Mouse (Mus musculus): ENCODE measurements around the gene Nprl2. TPM values are rescaled to one million over a fixed set of nuclear protein-coding genes. Genes with fewer than 3 reads are reported as not detected.

The Nprl2 gene
- total and polyA plus RNA-seq, 2 experiments, result 18.5 to 24.8 TPM

DNA sequence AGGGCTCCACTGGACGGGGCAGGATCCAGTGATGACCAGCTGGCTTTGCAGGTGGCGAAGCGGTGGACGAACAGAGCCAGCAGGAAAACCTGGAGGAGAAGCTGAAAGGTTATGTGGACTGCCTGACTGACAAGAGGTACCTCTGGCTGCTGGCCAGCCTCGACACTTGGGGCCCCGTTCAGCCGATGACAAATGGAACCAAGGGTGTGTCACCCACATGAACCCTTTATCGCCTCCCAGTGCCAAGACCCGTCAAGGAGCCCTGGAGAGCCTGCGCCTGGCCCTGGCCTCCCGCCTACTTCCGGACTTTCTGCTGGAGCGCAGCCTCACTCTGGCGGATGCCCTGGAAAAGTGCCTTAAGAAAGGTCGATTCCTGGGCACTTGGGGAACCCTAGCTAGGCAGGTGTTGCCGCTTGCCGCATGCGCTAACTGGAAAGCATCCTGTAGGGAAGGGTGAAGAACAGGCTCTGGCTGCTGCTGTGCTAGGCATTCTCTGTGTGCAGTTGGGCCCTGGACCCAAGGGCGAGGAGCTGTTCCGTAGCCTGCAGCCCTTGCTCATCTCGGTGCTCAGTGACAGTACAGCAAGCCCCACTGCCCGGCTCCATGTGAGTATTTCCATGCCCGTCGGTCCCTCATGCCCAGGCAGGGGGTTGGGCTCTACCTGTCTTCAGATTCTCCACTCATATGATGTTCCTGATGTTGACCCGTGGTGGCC is 48.2 kb downstream of the Nprl2 start:
- Histone ChIP-seq H3K27me3 (ENCODE audit: control insufficient read depth, insufficient read depth, low read length) (no peaks in the 10 kb centered on the region), H3K36me3 (ENCODE audit: control insufficient read depth, insufficient read depth, low read length) (peaks cover 4% of the 10 kb centered on the region; the same call in 1 of the 2 replicates), H3K79me2 (ENCODE audit: control insufficient read depth, insufficient read depth, low read length) (no peaks in the 10 kb centered on the region), H3K4me3 (ENCODE audit: insufficient read depth, low read depth, low read length) (no peak overlapping the region), H3K27ac (replicated peaks; ENCODE audit: insufficient read depth, low read depth, low read length) (peak overlapping the region; percentile 65), H3K4me1 (ENCODE audit: control insufficient read depth, insufficient read depth, low read length) (peaks cover 33% of the 10 kb centered on the region), H3K9ac (ENCODE audit: low read depth, low read length) (peak overlapping the region; percentile 9)
- TF ChIP-seq POLR2A (IDR thresholded peaks at IDR 0.05; ENCODE audit: extremely low read depth, insufficient read depth, low read length) (no peak), CTCF (IDR thresholded peaks at IDR 0.05; ENCODE audit: low read depth, low read length) (no peak)
- 26% methylated on average over 25 of the region's 25 CpGs for WGBS
- no peak for DNase-seq (ENCODE audit: extremely low read depth, low read depth, low spot score)

DNA sequence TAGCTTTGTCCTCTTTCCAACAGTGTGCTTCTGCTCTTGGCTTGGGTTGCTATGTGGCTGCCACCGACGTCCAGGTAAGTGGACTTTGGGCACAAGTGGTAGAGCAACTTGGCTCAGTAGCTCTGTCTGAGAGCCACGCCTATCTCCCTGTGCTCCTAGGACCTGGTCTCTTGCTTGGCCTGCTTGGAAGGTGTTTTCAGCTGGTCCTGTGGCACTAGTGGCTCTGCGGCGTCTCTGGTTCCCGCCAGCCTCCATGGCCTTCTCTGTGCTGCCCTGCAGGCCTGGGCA is 48.7 kb downstream of the Nprl2 start:
- peak overlapping the region; percentile 65 for H3K27ac ChIP-seq (replicated peaks; ENCODE audit: insufficient read depth, low read depth, low read length)
- TF ChIP-seq CTCF (IDR thresholded peaks at IDR 0.05; ENCODE audit: low read depth, low read length), result no peak
- TF ChIP-seq POLR2A (IDR thresholded peaks at IDR 0.05; ENCODE audit: extremely low read depth, insufficient read depth, low read length), result no peak
- no peaks in the 10 kb centered on the region for H3K79me2 ChIP-seq (ENCODE audit: control insufficient read depth, insufficient read depth, low read length)
- H3K36me3 ChIP-seq (ENCODE audit: control insufficient read depth, insufficient read depth, low read length), result peaks cover 4% of the 10 kb centered on the region; the same call in 1 of the 2 replicates
- H3K4me1 ChIP-seq (ENCODE audit: control insufficient read depth, insufficient read depth, low read length), result peaks cover 33% of the 10 kb centered on the region
- peak; percentile 96 for DNase-seq (ENCODE audit: extremely low read depth, low read depth, low spot score)
- no peaks in the 10 kb centered on the region for H3K27me3 ChIP-seq (ENCODE audit: control insufficient read depth, insufficient read depth, low read length)
- WGBS, result 36% methylated on average over 6 of the region's 6 CpGs
- no peak overlapping the region for H3K4me3 ChIP-seq (ENCODE audit: insufficient read depth, low read depth, low read length)
- 0 out of 2 replicates have a peak overlapping the region, but pooled peaks have one; percentile 4 for H3K9ac ChIP-seq (ENCODE audit: low read depth, low read length)

DNA sequence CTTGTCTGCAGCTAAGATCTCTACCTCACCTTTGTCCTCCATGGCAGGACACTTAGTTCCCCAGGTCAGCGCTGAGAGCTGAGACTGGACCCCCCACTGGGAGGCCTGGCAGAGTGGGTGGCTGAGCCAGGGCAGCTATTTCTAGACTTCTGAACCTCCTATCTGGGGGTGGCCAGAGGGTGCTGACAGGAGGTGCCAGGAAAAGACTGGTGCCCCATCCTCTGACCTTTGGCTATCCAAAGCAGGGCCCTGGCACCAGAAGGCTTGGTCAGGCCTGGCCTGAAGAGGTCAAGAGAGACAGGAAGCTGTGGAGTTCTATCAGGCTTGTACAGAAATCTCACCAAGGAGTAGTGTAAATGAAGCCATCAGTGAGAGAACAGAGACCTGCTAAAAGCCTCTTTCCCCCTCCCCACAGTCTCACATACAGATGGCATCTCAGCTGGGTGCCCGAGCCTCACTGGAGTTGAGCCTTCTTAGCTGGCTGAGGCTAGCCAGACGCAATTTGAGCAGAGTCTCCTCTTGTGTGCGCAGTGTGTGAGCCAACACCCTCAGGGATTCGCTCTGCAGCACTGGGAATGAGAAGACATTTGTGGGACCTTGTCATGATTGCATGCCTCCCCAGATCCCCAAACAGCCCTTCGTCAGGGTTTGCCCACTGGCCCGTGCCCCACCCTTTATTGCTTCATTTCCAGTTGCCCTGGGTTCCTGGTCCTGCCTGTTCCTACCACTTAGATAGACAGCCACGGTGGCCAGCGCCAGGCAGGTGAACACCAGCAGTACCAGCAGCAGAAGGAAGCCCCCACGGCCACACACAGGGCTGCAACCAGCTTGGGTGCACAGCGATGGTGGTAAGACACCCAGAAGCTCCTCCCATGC is 51.3 kb downstream of the Nprl2 start:
- 56% methylated on average over 11 of the region's 11 CpGs for WGBS
- H3K4me1 ChIP-seq (ENCODE audit: control insufficient read depth, insufficient read depth, low read length), result peaks cover 36% of the 10 kb centered on the region
- DNase-seq (ENCODE audit: extremely low read depth, low read depth, low spot score), result peak; percentile 84
- H3K36me3 ChIP-seq (ENCODE audit: control insufficient read depth, insufficient read depth, low read length), result peaks cover 4% of the 10 kb centered on the region; the same call in 1 of the 2 replicates
- H3K79me2 ChIP-seq (ENCODE audit: control insufficient read depth, insufficient read depth, low read length), result no peaks in the 10 kb centered on the region
- no peaks in the 10 kb centered on the region for H3K27me3 ChIP-seq (ENCODE audit: control insufficient read depth, insufficient read depth, low read length)
- H3K9ac ChIP-seq (ENCODE audit: low read depth, low read length), result no peak overlapping the region
- TF ChIP-seq CTCF (IDR thresholded peaks at IDR 0.05; ENCODE audit: low read depth, low read length), result no peak
- TF ChIP-seq POLR2A (IDR thresholded peaks at IDR 0.05; ENCODE audit: extremely low read depth, insufficient read depth, low read length), result no peak
- no peak overlapping the region for H3K4me3 ChIP-seq (ENCODE audit: insufficient read depth, low read depth, low read length)
- peak overlapping the region; percentile 61 for H3K27ac ChIP-seq (replicated peaks; ENCODE audit: insufficient read depth, low read depth, low read length)

DNA sequence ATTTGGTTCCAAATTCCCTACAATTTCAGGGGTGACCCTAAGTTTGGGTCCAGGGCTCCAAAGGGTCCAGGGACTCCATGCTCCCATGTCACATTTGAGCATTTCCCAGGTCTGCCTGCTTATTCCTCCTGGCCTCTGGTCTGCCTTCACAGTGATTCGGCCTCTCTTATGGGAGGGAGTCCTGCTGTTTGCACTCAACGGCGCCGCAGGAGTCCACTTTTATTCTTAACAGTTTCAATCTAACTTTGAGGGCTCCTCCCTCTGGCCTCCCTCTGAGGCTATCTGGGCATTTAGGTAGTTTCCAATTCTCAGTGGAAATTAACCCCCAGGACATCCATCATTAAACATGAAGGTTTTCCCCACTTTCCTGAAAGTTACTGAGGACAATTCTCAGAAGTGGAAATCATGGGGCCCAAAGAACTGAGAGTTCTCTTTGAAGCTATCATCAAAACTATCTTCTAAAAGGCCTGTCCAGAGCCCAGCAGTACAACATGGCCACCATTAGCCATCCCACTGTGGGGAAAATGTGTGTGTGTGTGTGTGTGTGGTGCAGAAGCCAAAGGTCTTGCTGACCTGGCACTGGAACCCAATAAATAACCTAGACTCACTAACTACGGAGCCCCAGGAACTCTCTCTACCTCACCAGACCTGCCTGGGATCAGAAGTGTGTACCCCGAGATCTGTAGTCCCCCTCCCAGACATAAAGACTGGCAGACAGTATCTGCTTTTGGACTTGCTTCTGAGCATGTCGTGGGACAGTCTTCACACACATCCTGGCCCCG is 52.4 kb downstream of the Nprl2 start:
- H3K27me3 ChIP-seq (ENCODE audit: control insufficient read depth, insufficient read depth, low read length), result no peaks in the 10 kb centered on the region
- no peak overlapping the region for H3K27ac ChIP-seq (replicated peaks; ENCODE audit: insufficient read depth, low read depth, low read length)
- peaks cover 4% of the 10 kb centered on the region; the same call in 1 of the 2 replicates for H3K36me3 ChIP-seq (ENCODE audit: control insufficient read depth, insufficient read depth, low read length)
- H3K9ac ChIP-seq (ENCODE audit: low read depth, low read length), result no peak overlapping the region
- no peak for TF ChIP-seq CTCF (IDR thresholded peaks at IDR 0.05; ENCODE audit: low read depth, low read length)
- no peak for TF ChIP-seq POLR2A (IDR thresholded peaks at IDR 0.05; ENCODE audit: extremely low read depth, insufficient read depth, low read length)
- DNase-seq (ENCODE audit: extremely low read depth, low read depth, low spot score), result no peak
- H3K4me1 ChIP-seq (ENCODE audit: control insufficient read depth, insufficient read depth, low read length), result peaks cover 30% of the 10 kb centered on the region
- no peaks in the 10 kb centered on the region for H3K79me2 ChIP-seq (ENCODE audit: control insufficient read depth, insufficient read depth, low read length)
- H3K4me3 ChIP-seq (ENCODE audit: insufficient read depth, low read depth, low read length), result no peak overlapping the region
- WGBS, result 83% methylated on average over 8 of the region's 8 CpGs

Other genes starting within 250 kb of the Nprl2 start
- 0.55 and 1.7 TPM in 2 replicates for gene Cish, start 246.2 kb upstream of the Nprl2 start, total RNA-seq (2014; rRNA removed)
- gene Cish, start 246.2 kb upstream of the Nprl2 start, polyA plus RNA-seq (2012; rRNA removed), result 10.1 and 32.8 TPM in 2 replicates
- 14.4 and 18.4 TPM in 2 replicates for gene Hemk1, start 203.9 kb upstream of the Nprl2 start, total RNA-seq (2014; rRNA removed)
- gene Hemk1, start 203.9 kb upstream of the Nprl2 start, polyA plus RNA-seq (2012; rRNA removed), result 19.6 and 28.1 TPM in 2 replicates
- gene 6430571L13Rik, start 201.6 kb upstream of the Nprl2 start, total RNA-seq (2014; rRNA removed), result 0.46 and 0.67 TPM in 2 replicates
- gene 6430571L13Rik, start 201.6 kb upstream of the Nprl2 start, polyA plus RNA-seq (2012; rRNA removed), result 1.2 and 1.6 TPM in 2 replicates
- not detected in 2 replicates for gene Cacna2d2, start 142.6 kb upstream of the Nprl2 start, total RNA-seq (2014; rRNA removed)
- not detected in 2 replicates for gene Cacna2d2, start 142.6 kb upstream of the Nprl2 start, polyA plus RNA-seq (2012; rRNA removed)
- 10.9 and 14.0 TPM in 2 replicates for gene Tmem115, start 8.3 kb upstream of the Nprl2 start, total RNA-seq (2014; rRNA removed)
- gene Tmem115, start 8.3 kb upstream of the Nprl2 start, polyA plus RNA-seq (2012; rRNA removed), result 40.2 and 47.3 TPM in 2 replicates
- gene Cyb561d2, start within 50 bp of the Nprl2 start, total RNA-seq (2014; rRNA removed), result 11.0 and 11.9 TPM in 2 replicates
- 31.0 and 33.7 TPM in 2 replicates for gene Cyb561d2, start within 50 bp of the Nprl2 start, polyA plus RNA-seq (2012; rRNA removed)
- 0.27 and 0.28 TPM in 2 replicates for gene Zmynd10, start 5.1 kb downstream of the Nprl2 start, total RNA-seq (2014; rRNA removed)
- 0.10 and 0.20 TPM in 2 replicates for gene Zmynd10, start 5.1 kb downstream of the Nprl2 start, polyA plus RNA-seq (2012; rRNA removed)
- gene Rassf1, start 9.3 kb downstream of the Nprl2 start, total RNA-seq (2014; rRNA removed), result 6.0 and 6.6 TPM in 2 replicates
- 5.0 and 7.0 TPM in 2 replicates for gene Rassf1, start 9.3 kb downstream of the Nprl2 start, polyA plus RNA-seq (2012; rRNA removed)
- gene Tusc2, start 21.0 kb downstream of the Nprl2 start, total RNA-seq (2014; rRNA removed), result 22.6 and 27.4 TPM in 2 replicates
- gene Tusc2, start 21.0 kb downstream of the Nprl2 start, polyA plus RNA-seq (2012; rRNA removed), result 52.8 and 58.1 TPM in 2 replicates
- gene Hyal2, start 25.7 kb downstream of the Nprl2 start, total RNA-seq (2014; rRNA removed), result 38.4 and 49.0 TPM in 2 replicates
- gene Hyal2, start 25.7 kb downstream of the Nprl2 start, polyA plus RNA-seq (2012; rRNA removed), result 64.1 and 66.3 TPM in 2 replicates
- 33.2 TPM in 2 replicates for gene Hyal1, start 34.7 kb downstream of the Nprl2 start, total RNA-seq (2014; rRNA removed)
- 35.1 and 43.4 TPM in 2 replicates for gene Hyal1, start 34.7 kb downstream of the Nprl2 start, polyA plus RNA-seq (2012; rRNA removed)
- gene Naa80, start 36.7 kb downstream of the Nprl2 start, total RNA-seq (2014; rRNA removed), result 12.3 and 12.8 TPM in 2 replicates
- 88.5 and 130 TPM in 2 replicates for gene Naa80, start 36.7 kb downstream of the Nprl2 start, polyA plus RNA-seq (2012; rRNA removed)
- gene Hyal3, start 38.6 kb downstream of the Nprl2 start, total RNA-seq (2014; rRNA removed), result 0.13 and 0.18 TPM in 2 replicates
- 0.29 and 0.54 TPM in 2 replicates for gene Hyal3, start 38.6 kb downstream of the Nprl2 start, polyA plus RNA-seq (2012; rRNA removed)
- 21.5 and 32.2 TPM in 2 replicates for gene Ifrd2, start 45.4 kb downstream of the Nprl2 start, total RNA-seq (2014; rRNA removed)
- 54.6 and 56.2 TPM in 2 replicates for gene Ifrd2, start 45.4 kb downstream of the Nprl2 start, polyA plus RNA-seq (2012; rRNA removed)
- 0.13 and 0.37 TPM in 2 replicates for gene Sema3b, start 67.0 kb downstream of the Nprl2 start, total RNA-seq (2014; rRNA removed)
- gene Sema3b, start 67.0 kb downstream of the Nprl2 start, polyA plus RNA-seq (2012; rRNA removed), result 0.68 and 0.83 TPM in 2 replicates
- 31.6 and 44.8 TPM in 2 replicates for gene Gnai2, start 93.1 kb downstream of the Nprl2 start, total RNA-seq (2014; rRNA removed)
- 117 and 122 TPM in 2 replicates for gene Gnai2, start 93.1 kb downstream of the Nprl2 start, polyA plus RNA-seq (2012; rRNA removed)
- 982 and 1,378 TPM in 2 replicates for gene Slc38a3, start 127.3 kb downstream of the Nprl2 start, total RNA-seq (2014; rRNA removed)
- 3,567 and 4,585 TPM in 2 replicates for gene Slc38a3, start 127.3 kb downstream of the Nprl2 start, polyA plus RNA-seq (2012; rRNA removed)
- 3.2 and 6.3 TPM in 2 replicates for gene Gnat1, start 137.5 kb downstream of the Nprl2 start, total RNA-seq (2014; rRNA removed)
- 5.5 and 7.1 TPM in 2 replicates for gene Gnat1, start 137.5 kb downstream of the Nprl2 start, polyA plus RNA-seq (2012; rRNA removed)
- 3.5 and 4.6 TPM in 2 replicates for gene Sema3f, start 168.2 kb downstream of the Nprl2 start, total RNA-seq (2014; rRNA removed)
- 6.7 and 8.9 TPM in 2 replicates for gene Sema3f, start 168.2 kb downstream of the Nprl2 start, polyA plus RNA-seq (2012; rRNA removed)
- gene Rbm5, start 228.8 kb downstream of the Nprl2 start, total RNA-seq (2014; rRNA removed), result 46.2 and 48.3 TPM in 2 replicates
- gene Rbm5, start 228.8 kb downstream of the Nprl2 start, polyA plus RNA-seq (2012; rRNA removed), result 18.1 and 31.3 TPM in 2 replicates

Data from liver, adult 2 months (tissue).